Mouse (Mus musculus) c-Kit-positive CD71-negative TER-119-negative erythroid progenitor cells, embryonic 14.5 days (primary cell): Measurements from ENCODE around the gene Gtf2a1l.

Experiments
- DNase-seq: peaks from one replicate; pipeline ENCODE4 v3.0.0-alpha.2; 2013; ENCODE audit warnings: low read depth

The Gtf2a1l gene

GRCm38 (mm10) chr17:88668452-88668851 is at the start of gene Gtf2a1l:
Gene Gtf2a1l, plus strand, starts transcription at chr17:88668660.
- peak; percentile 17 for DNase-seq

DNA sequence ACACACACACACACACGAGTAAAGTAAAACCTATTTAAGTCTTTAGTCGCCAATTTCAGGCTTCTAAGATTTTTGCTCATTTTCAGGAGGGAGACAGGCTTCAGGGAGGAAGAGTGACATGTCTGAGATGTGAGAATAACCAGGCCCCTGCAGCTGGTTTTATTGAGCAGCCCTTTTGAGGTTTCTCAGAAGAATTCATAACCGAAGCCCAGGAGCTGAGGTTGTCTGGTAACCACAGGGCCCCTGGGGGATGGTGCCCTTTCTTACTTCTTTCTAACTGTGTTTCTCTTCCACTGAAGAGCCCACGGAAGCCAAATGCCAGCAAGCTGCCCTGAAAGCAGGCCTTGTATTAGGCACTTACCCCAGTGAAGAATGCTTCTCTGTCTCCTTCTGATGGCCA is 47.5 kb upstream of the Gtf2a1l start:
- no peak for DNase-seq

DNA sequence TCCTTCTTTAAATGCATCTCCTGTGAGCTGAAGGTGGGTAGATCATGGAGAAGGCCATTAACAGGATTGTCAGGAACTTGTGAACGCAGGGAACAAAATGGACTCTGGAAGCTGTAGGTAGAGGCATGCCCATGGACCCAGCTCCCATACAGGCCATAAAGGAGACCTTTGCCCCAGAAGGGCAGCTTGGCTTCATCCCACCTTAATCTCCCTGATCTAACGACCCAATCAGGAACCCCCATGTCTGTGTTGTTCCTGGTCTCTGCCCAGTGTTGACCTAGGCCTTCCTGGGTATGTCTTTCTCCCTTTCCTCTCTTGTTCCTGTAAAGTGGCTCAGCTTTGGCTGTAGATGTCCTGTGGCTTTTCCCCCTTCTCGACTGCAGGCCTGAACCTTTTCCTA is 47.1 kb upstream of the Gtf2a1l start:
- no peak for DNase-seq

GRCm38 (mm10) chr17:88622711-88623110 is 45.7 kb upstream of the Gtf2a1l start:
- no peak for DNase-seq

GRCm38 (mm10) chr17:88624386-88624785 is 44.1 kb upstream of the Gtf2a1l start:
- DNase-seq = no peak

GRCm38 (mm10) chr17:88625350-88625749 is 43.1 kb upstream of the Gtf2a1l start:
- DNase-seq = no peak

DNA sequence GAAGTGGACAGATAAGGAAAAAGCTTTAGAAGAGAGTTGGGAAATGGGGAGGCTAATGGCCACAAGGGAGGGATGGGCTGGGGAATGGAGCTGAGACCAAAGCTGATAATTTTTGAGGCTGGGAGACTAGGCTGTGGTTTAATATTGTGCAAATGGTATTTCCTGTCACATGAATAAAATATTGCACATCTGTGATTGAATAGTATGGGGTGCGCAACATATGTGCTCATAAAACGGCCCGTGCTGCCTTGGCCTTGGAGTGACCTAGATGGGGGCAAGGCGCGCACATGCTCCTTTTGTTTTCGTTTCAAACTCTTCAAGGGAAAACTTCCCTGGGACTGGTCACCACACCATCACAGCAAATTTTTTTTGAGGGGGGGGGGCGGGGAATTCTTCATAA is 42.5 kb upstream of the Gtf2a1l start:
- no peak for DNase-seq

- no peak for DNase-seq
Observed at GRCm38 (mm10) chr17:88626347-88626811, 42.1 kb upstream of the Gtf2a1l start.

DNA sequence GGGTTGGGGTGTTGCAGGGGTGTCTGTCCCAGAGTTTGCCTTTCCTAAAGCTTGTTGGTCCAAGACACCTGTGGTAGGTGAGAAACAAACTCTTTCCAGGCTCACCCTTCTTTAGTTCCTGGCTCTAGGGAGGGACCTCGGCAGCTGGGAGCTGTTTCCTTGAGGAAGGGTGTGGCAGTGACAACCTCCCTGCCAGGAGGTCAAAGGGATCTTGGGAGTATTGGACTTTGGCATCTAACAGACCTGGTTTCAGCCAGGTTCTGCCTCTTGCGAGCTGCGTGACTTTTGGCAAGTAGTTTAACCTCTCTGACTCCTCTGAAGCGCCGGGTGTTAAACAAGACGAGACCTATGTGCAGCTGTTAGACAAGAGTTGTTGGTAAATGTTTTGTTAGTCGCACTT is 41.3 kb upstream of the Gtf2a1l start:
- DNase-seq = no peak

DNA sequence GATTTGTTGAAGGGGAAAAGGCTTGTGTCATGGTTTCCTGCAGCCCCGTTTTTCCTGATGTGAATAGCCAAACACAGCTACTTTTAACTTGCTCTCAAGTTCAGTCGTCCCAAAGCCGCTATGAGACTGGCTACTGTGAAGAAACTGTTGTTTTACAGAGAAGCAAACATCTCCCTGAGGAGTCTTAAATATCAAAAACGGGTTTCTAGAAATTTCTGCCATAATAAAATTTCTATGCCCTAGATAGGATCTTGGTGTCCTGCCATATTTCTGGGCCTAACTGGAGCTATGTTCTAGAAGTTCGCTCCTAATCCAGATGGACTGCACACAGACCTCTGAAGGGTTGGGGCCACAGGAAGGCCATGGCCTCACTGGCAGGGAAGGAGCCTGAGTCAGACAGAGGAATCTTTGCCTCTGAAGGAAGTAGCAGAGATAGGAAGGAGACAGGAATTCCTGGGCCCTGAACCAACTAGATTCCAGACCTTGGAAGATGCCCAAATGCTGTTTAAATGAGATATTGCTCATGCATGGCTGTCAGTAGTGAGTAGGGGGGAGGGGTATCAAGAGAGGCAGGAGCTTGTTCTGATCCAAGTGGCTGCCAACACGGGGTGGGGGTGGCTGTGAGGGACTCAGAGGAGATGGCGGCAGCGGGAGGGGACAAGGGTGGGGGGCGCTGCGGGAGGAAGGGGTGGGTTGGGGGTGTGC is 39.6 kb upstream of the Gtf2a1l start:
- DNase-seq = no peak

- no peak for DNase-seq
Observed at GRCm38 (mm10) chr17:88629381-88629759, 39.1 kb upstream of the Gtf2a1l start.

DNA sequence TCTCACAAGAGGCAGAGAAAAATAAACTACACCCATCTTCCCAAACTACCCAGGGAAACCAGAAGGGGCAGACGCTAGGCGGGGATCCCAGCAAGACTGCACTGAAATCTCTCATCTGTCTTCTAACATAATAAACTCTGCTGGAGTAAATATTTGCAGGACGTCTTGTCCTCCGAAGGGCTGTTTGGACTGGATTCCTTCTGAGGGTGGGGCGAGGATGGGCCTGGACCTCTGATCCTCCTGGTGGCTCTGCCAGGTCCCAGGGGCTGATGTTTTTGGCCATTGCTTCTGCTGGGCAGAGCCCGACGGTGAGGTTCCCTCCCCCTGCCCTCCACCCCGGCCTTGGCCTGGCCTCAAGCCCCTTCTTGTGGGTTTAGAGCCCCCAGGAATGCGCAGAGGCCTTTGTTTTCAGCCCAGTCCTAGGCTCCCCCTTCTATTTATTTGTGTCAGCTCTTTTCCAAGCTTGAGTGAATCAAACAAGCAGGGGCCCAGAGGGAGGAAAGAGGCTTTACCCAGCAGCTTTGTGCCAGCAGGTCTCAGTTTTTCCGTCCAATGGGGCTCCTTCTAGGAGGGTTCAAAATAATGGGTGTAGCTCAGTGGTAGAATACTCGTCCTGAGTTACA is 38.4 kb upstream of the Gtf2a1l start:
- no peak for DNase-seq

GRCm38 (mm10) chr17:88630554-88630948 is 37.9 kb upstream of the Gtf2a1l start:
- no peak for DNase-seq

DNA sequence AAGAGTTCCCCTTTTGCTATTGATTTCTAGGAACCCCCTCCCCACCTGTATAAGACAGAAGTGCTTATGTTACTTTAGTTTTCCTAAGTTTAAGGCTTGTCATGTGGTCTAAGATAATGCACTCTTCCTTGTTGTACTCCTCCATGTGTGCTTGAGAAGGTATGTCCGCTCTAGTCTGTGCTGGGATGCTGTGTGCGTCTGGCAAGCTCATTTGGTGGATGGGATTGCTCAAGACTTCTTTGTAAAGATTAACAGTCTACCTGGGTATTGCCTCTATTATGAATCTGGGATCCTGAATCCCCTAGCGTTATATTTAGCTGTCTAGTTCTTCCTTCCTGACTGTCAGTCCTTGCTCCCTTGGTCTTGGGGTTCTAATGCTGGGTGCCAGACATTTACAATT is 35.8 kb upstream of the Gtf2a1l start:
- DNase-seq = no peak

DNA sequence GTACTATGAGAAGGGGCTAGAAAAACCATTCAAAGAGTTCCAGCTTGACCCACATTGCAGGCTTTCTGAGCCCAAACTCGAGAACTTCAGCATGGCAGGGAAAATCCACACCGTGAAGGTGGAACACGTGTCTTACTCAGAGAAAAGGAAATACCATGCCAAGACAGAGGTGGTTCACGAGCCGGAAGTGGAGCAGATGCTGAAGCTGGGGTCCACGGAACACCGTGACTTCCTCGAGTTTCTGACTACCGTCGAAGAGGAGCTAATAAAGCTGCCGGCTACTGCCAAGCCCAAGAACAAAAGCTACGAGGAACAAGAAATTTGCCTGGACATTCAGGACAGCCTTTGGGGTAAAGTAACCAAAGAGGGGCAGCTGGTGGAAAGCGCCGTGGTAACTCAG is 32.4 kb upstream of the Gtf2a1l start:
- no peak for DNase-seq

DNA sequence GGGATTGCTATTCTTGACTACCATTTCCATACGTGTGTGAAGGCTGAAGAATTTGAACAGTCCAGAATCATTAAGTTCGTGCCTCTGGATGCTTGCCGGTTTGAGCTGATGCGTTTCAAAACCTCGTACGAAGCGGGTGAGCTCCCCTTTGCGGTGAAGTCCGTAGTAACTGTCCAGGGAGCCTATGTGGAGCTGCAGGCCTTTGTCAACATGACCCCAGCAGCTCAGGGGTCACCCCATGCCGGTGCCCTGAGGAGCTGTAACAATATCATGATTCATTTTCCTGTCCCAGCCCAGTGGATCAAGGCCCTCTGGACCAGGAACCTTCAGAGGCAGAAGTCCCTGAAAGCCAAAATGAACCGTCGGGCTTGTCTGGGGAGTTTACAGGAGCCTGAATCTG is 31.9 kb upstream of the Gtf2a1l start:
- DNase-seq = no peak

DNA sequence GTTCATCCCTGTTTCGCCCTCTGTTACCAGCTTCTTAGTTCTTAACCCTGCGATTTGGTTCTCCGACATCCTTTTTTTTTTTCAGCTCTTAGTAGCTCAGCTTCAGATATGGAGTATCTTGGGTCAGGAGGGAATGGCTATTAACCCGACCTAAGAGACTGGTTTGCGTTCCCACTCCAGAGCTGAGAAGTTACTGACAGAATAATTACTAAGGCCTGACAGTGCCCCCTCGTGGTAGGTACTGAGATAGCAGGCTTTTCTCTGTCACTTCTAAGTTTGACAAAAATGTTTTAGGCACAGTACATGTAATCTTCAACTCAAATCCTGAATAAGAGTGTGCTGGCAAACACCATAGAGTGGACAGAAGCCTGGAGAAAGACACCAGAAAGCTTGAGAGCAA is 27.4 kb upstream of the Gtf2a1l start:
- peak; percentile 32 for DNase-seq

DNA sequence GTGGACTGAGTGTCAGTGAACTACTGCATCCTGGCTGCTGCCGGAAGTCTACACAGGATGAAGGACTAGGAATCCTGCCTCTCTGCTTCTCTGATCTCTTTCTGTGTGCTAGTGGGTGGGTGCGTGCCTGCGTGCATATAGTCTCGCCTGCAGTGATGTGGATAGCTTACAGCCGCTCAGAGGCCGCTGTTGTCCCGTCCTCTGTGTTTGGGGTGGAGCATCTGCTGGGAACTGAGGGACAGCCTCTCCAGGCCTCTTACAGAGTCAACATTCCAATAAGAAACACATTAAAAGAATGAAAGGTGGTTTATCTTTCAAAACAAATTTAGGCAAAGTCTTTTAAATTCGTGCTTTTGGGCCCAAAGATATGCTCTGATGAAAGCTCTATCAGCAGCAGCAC is 26.6 kb upstream of the Gtf2a1l start:
- no peak for DNase-seq

DNA sequence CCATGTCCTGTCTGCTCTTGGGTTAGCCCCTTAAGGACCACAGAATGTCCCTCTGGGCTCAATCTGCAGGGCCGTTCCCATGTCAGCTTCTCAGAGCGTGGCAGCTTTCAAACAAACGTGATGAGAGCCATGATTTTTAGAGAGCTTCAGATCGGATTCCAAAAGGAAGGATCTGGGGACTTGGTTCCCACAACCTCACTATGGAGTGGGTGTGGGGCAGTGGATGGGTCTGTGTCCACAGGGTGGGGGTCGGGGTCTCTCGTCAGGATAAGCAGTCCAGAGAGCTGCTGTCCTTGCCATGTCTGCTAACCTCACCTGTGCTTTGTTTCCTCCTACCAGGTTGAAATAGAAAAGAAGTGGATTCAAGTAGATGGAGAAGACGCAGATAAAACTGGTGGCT is 23.6 kb upstream of the Gtf2a1l start:
- DNase-seq = no peak

GRCm38 (mm10) chr17:88645299-88645698 is 23.2 kb upstream of the Gtf2a1l start:
- no peak for DNase-seq

- DNase-seq = no peak
Observed at GRCm38 (mm10) chr17:88647149-88647548, 21.3 kb upstream of the Gtf2a1l start.

GRCm38 (mm10) chr17:88652010-88652409 is 16.4 kb upstream of the Gtf2a1l start:
- peak; percentile 24 for DNase-seq

DNA sequence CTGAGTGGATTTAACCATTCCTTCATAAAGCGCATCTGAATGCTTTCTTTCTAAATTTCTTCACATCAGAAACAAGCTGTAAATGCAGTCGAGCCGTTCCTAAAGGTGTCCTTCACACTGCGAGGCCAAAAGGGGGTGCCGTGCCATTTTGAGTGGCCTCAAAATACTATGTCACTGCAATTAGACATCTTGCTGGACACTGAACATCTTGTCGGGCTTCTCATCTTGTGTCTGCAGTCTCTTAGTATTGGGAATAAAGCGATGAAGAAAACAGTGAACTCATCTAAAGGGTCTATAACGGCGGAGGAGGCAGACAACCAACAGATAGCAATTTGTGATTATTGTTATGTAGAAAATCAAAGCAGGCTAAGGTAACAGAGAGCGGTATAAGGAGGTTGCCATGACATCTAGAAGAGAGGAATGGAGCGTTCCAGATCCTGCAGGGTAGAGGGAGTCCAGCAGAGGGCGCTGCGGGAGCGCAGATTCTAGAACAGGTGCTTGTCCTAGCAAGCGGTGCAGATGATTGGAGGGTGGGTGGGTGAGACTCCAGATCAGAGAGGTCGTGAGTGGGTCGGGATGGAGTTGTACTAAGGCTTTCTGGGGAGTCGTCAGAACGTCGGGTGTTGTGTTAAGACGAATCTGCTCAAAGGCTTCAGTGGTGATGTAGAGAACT is 15.6 kb upstream of the Gtf2a1l start:
- DNase-seq = peak; percentile 44
